Comparison of ENCODE assay signal across 20 mouse cellular contexts in the genomic region with DNA sequence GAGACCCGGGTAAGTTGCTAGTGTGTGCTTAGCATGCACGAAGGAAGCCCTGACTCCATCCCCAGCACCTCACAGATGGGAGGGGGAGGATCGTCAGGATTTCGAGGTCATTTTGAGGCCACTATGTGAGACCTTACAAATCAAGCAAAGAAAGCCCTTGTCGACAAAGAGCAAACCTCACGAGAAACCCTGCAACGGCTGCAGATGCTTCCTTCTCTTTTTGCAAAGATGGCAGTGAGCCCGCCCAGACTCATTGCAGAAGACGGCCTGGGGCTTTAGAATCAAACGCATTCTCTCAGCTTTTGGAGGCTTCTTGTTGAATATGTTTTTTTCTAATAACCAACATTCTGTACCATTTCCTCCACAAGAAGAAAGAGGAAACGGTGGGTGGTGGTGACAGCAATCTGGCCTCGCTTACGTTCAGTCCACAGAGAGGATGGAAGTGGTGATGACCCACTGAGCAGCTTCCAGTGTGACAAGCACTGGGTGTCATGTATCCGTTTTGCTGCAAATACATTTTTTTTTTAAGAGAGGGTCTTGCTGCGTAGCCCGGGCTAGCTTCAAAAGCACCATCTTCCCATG. TPM values are rescaled to one million over a fixed set of nuclear protein-coding genes. Genes with fewer than 3 reads are reported as not detected.
DNase-seq lines count a peak whose midpoint lies in the region; ATAC-seq and TF ChIP-seq lines count a peak whose summit lies in the region.
"Had no signal": no experiment of that assay in that cellular context is flagged by ENCODE, and none has a peak within 500 bp of the region (broad histone marks: within the 10 kb centered on the region; RNA-seq: fewer than 3 reads in every experiment).

No protein-coding gene starts in this region.

- no peaks in the 10 kb centered on the region for H3K36me3 ChIP-seq in spleen, adult 2 months (ENCODE audit: control insufficient read depth, insufficient read depth, low read length)
- H3K36me3 ChIP-seq in intestine, embryonic 16.5 days (ENCODE audit: control insufficient read depth, insufficient read depth, low read length), result no peaks in the 10 kb centered on the region
- H3K36me3 ChIP-seq in intestine, embryonic 15.5 days, result no peaks in the 10 kb centered on the region
- H3K36me3 ChIP-seq: embryonic facial prominence, embryonic 13.5 days; forebrain, embryonic 10.5 days; hindbrain, embryonic 15.5 days; kidney, embryonic 15.5 days had no signal

- peak; percentile 26 to 44 for DNase-seq in spleen, adult 2 months (ENCODE audit: low read depth in 1 of 2, low spot score in 2 of 2)
- DNase-seq in spleen, adult 12 weeks (ENCODE audit: low spot score), result no peak
- peak; percentile 17 for DNase-seq in T-cell, adult 2 months (ENCODE audit: low spot score)
- DNase-seq in natural killer cell, adult 2 months (ENCODE audit: low spot score in 2 of 2), result peak; percentile 52 to 57
- DNase-seq in adrenal gland, adult (ENCODE audit: inconsistent age in 2 of 2, low spot score in 1 of 2), result no peak
- DNase-seq: adrenal gland, postnatal 25 days; cerebellum, adult 11 months; heart, postnatal 10 days; layer of hippocampus, adult 9-11 months had no signal

- TF ChIP-seq CTCF in spleen, adult 2 months (IDR thresholded peaks at IDR 0.05; ENCODE audit: extremely low read depth, insufficient read depth, insufficient read length, insufficient replicate concordance), result no peak

- no peak overlapping the region for H3K9ac ChIP-seq in intestine, embryonic 16.5 days (ENCODE audit: low read depth, low read length)
- H3K9ac ChIP-seq in intestine, embryonic 15.5 days, result no peak overlapping the region
- H3K9ac ChIP-seq: embryonic facial prominence, embryonic 13.5 days; hindbrain, embryonic 15.5 days; kidney, embryonic 15.5 days; liver, embryonic 14.5 days had no signal

- peaks cover 30% of the 10 kb centered on the region for H3K4me1 ChIP-seq in spleen, adult 2 months (ENCODE audit: control insufficient read depth, insufficient read depth, insufficient read length)
- H3K4me1 ChIP-seq in intestine, embryonic 16.5 days (ENCODE audit: control insufficient read depth, insufficient read depth, low read length), result peaks cover 13% of the 10 kb centered on the region
- H3K4me1 ChIP-seq in intestine, embryonic 15.5 days (replicated peaks), result peaks cover 13% of the 10 kb centered on the region

- ATAC-seq in granulocyte monocyte progenitor cell, adult 5-6 weeks (replicated peaks; ENCODE audit: poor library complexity, severe bottlenecking), result peak; percentile 58
- ATAC-seq in intestine, embryonic 16.5 days, result no peak
- ATAC-seq in intestine, embryonic 15.5 days, result no peak

- no peaks in the 10 kb centered on the region for H3K27me3 ChIP-seq in spleen, adult 2 months (ENCODE audit: control insufficient read depth, insufficient read depth, low read length)
- H3K27me3 ChIP-seq in intestine, embryonic 16.5 days (replicated peaks; ENCODE audit: control insufficient read depth, insufficient read depth, low read length), result no peaks in the 10 kb centered on the region
- H3K27me3 ChIP-seq in intestine, embryonic 15.5 days (replicated peaks), result no peaks in the 10 kb centered on the region
- H3K27me3 ChIP-seq: embryonic facial prominence, embryonic 13.5 days; hindbrain, embryonic 15.5 days had no signal

- WGBS in spleen, adult 2 months, result 8% methylated on average over 16 of the region's 16 CpGs
- 62% methylated on average over 16 of the region's 16 CpGs for WGBS in intestine, embryonic 16.5 days
- WGBS in intestine, embryonic 15.5 days, result 63% methylated on average over 16 of the region's 16 CpGs

- H3K9me3 ChIP-seq in intestine, embryonic 16.5 days (ENCODE audit: control insufficient read depth, low read length), result no peaks in the 10 kb centered on the region
- no peaks in the 10 kb centered on the region for H3K9me3 ChIP-seq in intestine, embryonic 15.5 days
- H3K9me3 ChIP-seq: embryonic facial prominence, embryonic 13.5 days; forebrain, embryonic 10.5 days; hindbrain, embryonic 15.5 days; kidney, embryonic 15.5 days had no signal

- H3K4me2 ChIP-seq in intestine, embryonic 16.5 days (ENCODE audit: low read depth, low read length), result no peak overlapping the region
- no peak overlapping the region for H3K4me2 ChIP-seq in intestine, embryonic 15.5 days (replicated peaks)
- H3K4me2 ChIP-seq: embryonic facial prominence, embryonic 13.5 days; hindbrain, embryonic 15.5 days; kidney, embryonic 15.5 days had no signal

- H3K4me3 ChIP-seq in spleen, adult 2 months (ENCODE audit: extremely low read depth, insufficient read depth, insufficient read length), result peak overlapping the region; percentile 25; the same call in 1 of the 2 replicates
- no peak overlapping the region for H3K4me3 ChIP-seq in intestine, embryonic 16.5 days (ENCODE audit: low read length)
- H3K4me3 ChIP-seq in intestine, embryonic 15.5 days (replicated peaks), result no peak overlapping the region
- H3K4me3 ChIP-seq: embryonic facial prominence, embryonic 13.5 days; forebrain, embryonic 10.5 days; hindbrain, embryonic 15.5 days; kidney, embryonic 15.5 days had no signal

- H3K27ac ChIP-seq in spleen, adult 2 months (ENCODE audit: insufficient read depth, low read length), result peak overlapping the region; percentile 81
- H3K27ac ChIP-seq in intestine, embryonic 16.5 days (ENCODE audit: low read length), result no peak overlapping the region
- H3K27ac ChIP-seq in intestine, embryonic 15.5 days, result no peak overlapping the region
- H3K27ac ChIP-seq: embryonic facial prominence, embryonic 13.5 days; forebrain, embryonic 10.5 days; hindbrain, embryonic 15.5 days; kidney, embryonic 15.5 days; liver, embryonic 14.5 days had no signal

- TF ChIP-seq POLR2A in spleen, adult 2 months (IDR thresholded peaks at IDR 0.05; ENCODE audit: low read depth, low read length), result no peak; the same call in 1 of the 2 replicates

RNA-seq across cellular contexts. Expression of gene Rtf2, which starts 2.9 kb away (rescaled TPM):
- 30.9 and 35.0 TPM in 2 replicates for polyA plus RNA-seq in spleen, adult 2 months (2012; rRNA removed)
- total RNA-seq in granulocyte monocyte progenitor cell, adult 5-6 weeks (2014; fragmentation: Nextera tagmentation), result 44.7 and 59.2 TPM in 2 replicates
- total RNA-seq in granulocyte monocyte progenitor cell, adult 5-6 weeks (2017), result 147 and 160 TPM in 2 replicates
- polyA plus RNA-seq in intestine, embryonic 16.5 days (2015; fragmentation: Nextera tagmentation; extraction: Ambion mirVana), result 78.1 and 79.4 TPM in 2 replicates
- 69.8 and 70.1 TPM in 2 replicates for polyA plus RNA-seq in intestine, embryonic 15.5 days (2015; fragmentation: Nextera tagmentation; extraction: Ambion mirVana)

RNA-seq across cellular contexts. Expression of gene Gcnt7, which starts 20.9 kb away (rescaled TPM):
- polyA plus RNA-seq in spleen, adult 2 months (2012; rRNA removed), result not detected in 2 replicates
- not detected in 2 replicates for total RNA-seq in granulocyte monocyte progenitor cell, adult 5-6 weeks (2014; fragmentation: Nextera tagmentation)
- not detected in 2 replicates for total RNA-seq in granulocyte monocyte progenitor cell, adult 5-6 weeks (2017)
- polyA plus RNA-seq in intestine, embryonic 16.5 days (2015; fragmentation: Nextera tagmentation; extraction: Ambion mirVana), result 0.99 and 1.0 TPM in 2 replicates
- polyA plus RNA-seq in intestine, embryonic 15.5 days (2015; fragmentation: Nextera tagmentation; extraction: Ambion mirVana), result 0.95 and 1.1 TPM in 2 replicates
- total RNA-seq: adrenal gland, postnatal 25 days; heart, postnatal 10 days; left cerebral cortex, postnatal 25 days had no signal
- polyA plus RNA-seq: frontal cortex, adult 2 months; gonadal fat pad, adult 2 months had no signal

RNA-seq across cellular contexts. Expression of gene Fam209, which starts 34.9 kb away (rescaled TPM):
- polyA plus RNA-seq in spleen, adult 2 months (2012; rRNA removed), result 0.21 TPM in 1 of 2 replicates, not detected in the other
- total RNA-seq in granulocyte monocyte progenitor cell, adult 5-6 weeks (2014; fragmentation: Nextera tagmentation), result 2.5 and 2.6 TPM in 2 replicates
- total RNA-seq in granulocyte monocyte progenitor cell, adult 5-6 weeks (2017), result 4.3 and 5.4 TPM in 2 replicates
- polyA plus RNA-seq in intestine, embryonic 16.5 days (2015; fragmentation: Nextera tagmentation; extraction: Ambion mirVana), result 0.20 TPM in 1 of 2 replicates, not detected in the other
- polyA plus RNA-seq in intestine, embryonic 15.5 days (2015; fragmentation: Nextera tagmentation; extraction: Ambion mirVana), result not detected in 2 replicates
- total RNA-seq: heart, postnatal 10 days; left cerebral cortex, postnatal 25 days had no signal
- polyA plus RNA-seq: hindbrain, embryonic 15.5 days; kidney, embryonic 15.5 days had no signal

RNA-seq across cellular contexts. Expression of gene Cass4, which starts 43.9 kb away (rescaled TPM):
- polyA plus RNA-seq in spleen, adult 2 months (2012; rRNA removed), result 1.6 and 2.0 TPM in 2 replicates
- total RNA-seq in granulocyte monocyte progenitor cell, adult 5-6 weeks (2014; fragmentation: Nextera tagmentation), result 0.41 and 0.64 TPM in 2 replicates
- total RNA-seq in granulocyte monocyte progenitor cell, adult 5-6 weeks (2017), result 0.93 and 1.4 TPM in 2 replicates
- 0.17 and 0.21 TPM in 2 replicates for polyA plus RNA-seq in intestine, embryonic 16.5 days (2015; fragmentation: Nextera tagmentation; extraction: Ambion mirVana)
- polyA plus RNA-seq in intestine, embryonic 15.5 days (2015; fragmentation: Nextera tagmentation; extraction: Ambion mirVana), result 0.18 and 0.29 TPM in 2 replicates
- total RNA-seq: adrenal gland, postnatal 25 days had no signal

Comparison
In these comparisons a context has a peak if more than half of its experiments do, and no peak if none do; other contexts are left out.
1. DNase-seq: peak in spleen, adult 2 months (2 of 2), T-cell, adult 2 months (single experiment) and natural killer cell, adult 2 months (2 of 2); none in spleen, adult 12 weeks (single experiment) and adrenal gland, adult (0 of 2).